Mouse (Mus musculus) heart, adult 9 months (tissue): ENCODE measurements around the gene Vps25.

Source experiments
- DNase-seq, 2 experiments: peaks; one replicate each; pipeline ENCODE4 v3.0.0; 2022; ENCODE audit warnings: low spot score in 2 of 2

Gene Vps25

GRCm38 (mm10) chr11:101275309-101275708 lies 21.8 kb downstream of the Vps25 start:
- no peak for DNase-seq

- no peak for DNase-seq
These were observed 23.0 kb downstream of the Vps25 start for GRCm38 (mm10) chr11:101276319-101277070.

GRCm38 (mm10) chr11:101277381-101278222 lies 24.1 kb downstream of the Vps25 start:
- DNase-seq, result no peak

GRCm38 (mm10) chr11:101278223-101279192 lies 25.0 kb downstream of the Vps25 start, which contains the start of the genes Cntd1 and Coa3:
Gene Cntd1 (plus strand): TSS chr11:101279012.
Gene Coa3 (minus strand): TSS chr11:101279114.
- peak; percentile 86 to 87 for DNase-seq

- no peak for DNase-seq
These were observed 25.7 kb downstream of the Vps25 start for GRCm38 (mm10) chr11:101279193-101279569.

GRCm38 (mm10) chr11:101280837-101281236 lies 27.3 kb downstream of the Vps25 start:
- no peak for DNase-seq

- no peak for DNase-seq
These were observed 29.4 kb downstream of the Vps25 start for GRCm38 (mm10) chr11:101282896-101283295.

GRCm38 (mm10) chr11:101283805-101284204 lies 30.3 kb downstream of the Vps25 start:
- no peak for DNase-seq

- DNase-seq, result peak; percentile 32 to 40
These were observed 33.8 kb downstream of the Vps25 start for GRCm38 (mm10) chr11:101287306-101287705.

GRCm38 (mm10) chr11:101291231-101291630 lies 37.7 kb downstream of the Vps25 start:
- DNase-seq, result no peak

GRCm38 (mm10) chr11:101295191-101295590 lies 41.7 kb downstream of the Vps25 start:
- DNase-seq, result no peak

GRCm38 (mm10) chr11:101300881-101301280 lies 47.4 kb downstream of the Vps25 start:
- no peak for DNase-seq

GRCm38 (mm10) chr11:101301299-101302003 lies 47.9 kb downstream of the Vps25 start:
- DNase-seq, result no peak

GRCm38 (mm10) chr11:101302004-101302798 lies 48.7 kb downstream of the Vps25 start, which contains the start of gene Becn1:
Gene Becn1 (minus strand): TSS chr11:101302286.
- DNase-seq, result peak; percentile 93 to 94

- no peak for DNase-seq
These were observed 54.2 kb downstream of the Vps25 start for GRCm38 (mm10) chr11:101307744-101308143.
